Mouse (Mus musculus): ENCODE measurements around the gene Hcfc2.

Hcfc2 gene

GRCm38 (mm10) chr10:82771595-82772170 lies 75.7 kb downstream of the Hcfc2 start:
- DNase-seq (ENCODE audit: low spot score) = no peak

- no peak for DNase-seq (ENCODE audit: low spot score)
Measured at GRCm38 (mm10) chr10:82774841-82775240, 78.9 kb downstream of the Hcfc2 start.

GRCm38 (mm10) chr10:82777075-82777474 lies 81.1 kb downstream of the Hcfc2 start:
- no peak for DNase-seq (ENCODE audit: low spot score)

GRCm38 (mm10) chr10:82777886-82778285 lies 81.9 kb downstream of the Hcfc2 start:
- no peak for DNase-seq (ENCODE audit: low spot score)

- no peak for DNase-seq (ENCODE audit: low spot score)
Measured at GRCm38 (mm10) chr10:82778791-82779549, 83.0 kb downstream of the Hcfc2 start.

GRCm38 (mm10) chr10:82779831-82780230 lies 83.9 kb downstream of the Hcfc2 start:
- DNase-seq (ENCODE audit: low spot score) = no peak

GRCm38 (mm10) chr10:82780322-82780721 lies 84.4 kb downstream of the Hcfc2 start:
- no peak for DNase-seq (ENCODE audit: low spot score)

- DNase-seq (ENCODE audit: low spot score) = no peak
Measured at GRCm38 (mm10) chr10:82780816-82781215, 84.9 kb downstream of the Hcfc2 start.

GRCm38 (mm10) chr10:82782472-82782871 lies 86.5 kb downstream of the Hcfc2 start:
- no peak for DNase-seq (ENCODE audit: low spot score)

- DNase-seq (ENCODE audit: low spot score) = no peak
Measured at GRCm38 (mm10) chr10:82789181-82789580, 93.2 kb downstream of the Hcfc2 start.

- DNase-seq (ENCODE audit: low spot score) = no peak
Measured at GRCm38 (mm10) chr10:82790504-82790903, 94.5 kb downstream of the Hcfc2 start.

GRCm38 (mm10) chr10:82791713-82792112 lies 95.8 kb downstream of the Hcfc2 start:
- no peak for DNase-seq (ENCODE audit: low spot score)

Measured in left cerebral cortex, adult 11 months (tissue).